Comparison of ENCODE assay signal across 10 mouse cellular contexts in the genomic region with DNA sequence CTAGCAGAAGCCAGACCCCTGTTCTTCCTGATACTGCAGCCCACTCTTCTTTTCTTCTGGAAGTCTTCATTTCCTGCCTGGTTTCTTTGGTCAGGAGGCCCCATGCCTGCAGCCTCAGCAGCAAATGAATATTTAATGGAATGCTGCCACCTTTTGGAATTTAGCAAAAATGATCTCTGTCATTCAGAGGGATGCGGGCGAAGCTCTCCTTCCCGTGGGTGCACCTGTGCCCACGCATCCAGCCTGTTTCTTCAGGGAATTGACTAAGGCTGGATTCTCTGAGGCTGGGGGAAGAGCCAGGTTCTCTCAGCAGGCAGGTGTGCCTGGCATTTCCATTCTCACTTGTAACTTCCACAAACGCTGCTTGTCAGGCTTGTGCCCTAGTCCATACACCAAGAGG.
DNase-seq lines count a peak whose midpoint lies in the region; ATAC-seq and TF ChIP-seq lines count a peak whose summit lies in the region.
"Had no signal": no experiment of that assay in that cellular context is flagged by ENCODE, and none has a peak within 500 bp of the region (broad histone marks: within the 10 kb centered on the region; RNA-seq: fewer than 3 reads in every experiment).

No protein-coding gene starts in this region.

- H3K4me1 ChIP-seq in cortical plate, adult 2 months (ENCODE audit: control insufficient read depth, insufficient read depth, low read length), result peaks cover 4% of the 10 kb centered on the region; the same call in 1 of the 2 replicates
- no peaks in the 10 kb centered on the region for H3K4me1 ChIP-seq in kidney, embryonic 14.5 days (ENCODE audit: control insufficient read depth, insufficient read depth, low read length)

- TF ChIP-seq POLR2A in cortical plate, adult 2 months (IDR thresholded peaks at IDR 0.05; ENCODE audit: extremely low read depth, insufficient read depth, low read length), result no peak

- H3K36me3 ChIP-seq in kidney, embryonic 14.5 days (ENCODE audit: control insufficient read depth, insufficient read depth, low read length), result no peaks in the 10 kb centered on the region
- H3K36me3 ChIP-seq: neural tube, embryonic 12.5 days had no signal

- H3K27ac ChIP-seq in cortical plate, adult 2 months (ENCODE audit: insufficient read depth, low read length), result no peak overlapping the region
- no peak overlapping the region for H3K27ac ChIP-seq in kidney, embryonic 14.5 days (ENCODE audit: low read depth, low read length)
- H3K27ac ChIP-seq: neural tube, embryonic 12.5 days had no signal

- H3K4me3 ChIP-seq in cortical plate, adult 2 months (ENCODE audit: insufficient read depth, low read length), result no peak overlapping the region
- no peak overlapping the region for H3K4me3 ChIP-seq in kidney, embryonic 14.5 days (ENCODE audit: low read length)
- H3K4me3 ChIP-seq: neural tube, embryonic 12.5 days had no signal

- 0 out of 2 replicates have a peak, but pooled peaks have one; percentile 16 for ATAC-seq in kidney, embryonic 14.5 days (ENCODE audit: low FRiP score, low TSS enrichment)
- ATAC-seq in activated CD4-positive, CD25-positive, alpha-beta regulatory T cell, adult 4 months, result no peak

- 57% methylated on average over 5 of the region's 5 CpGs for WGBS in kidney, embryonic 14.5 days

- H3K9me3 ChIP-seq in kidney, embryonic 14.5 days (ENCODE audit: control insufficient read depth, low read length), result no peaks in the 10 kb centered on the region
- H3K9me3 ChIP-seq: neural tube, embryonic 12.5 days had no signal

- H3K27me3 ChIP-seq in kidney, embryonic 14.5 days (ENCODE audit: control insufficient read depth, insufficient read depth, low read length), result no peaks in the 10 kb centered on the region
- H3K27me3 ChIP-seq: neural tube, embryonic 12.5 days had no signal

- peak; percentile 39 for DNase-seq in kidney, adult 11 months
- no peak for DNase-seq in kidney, postnatal 10 days
- peak; percentile 53 for DNase-seq in retina, embryonic 14.5 days (ENCODE audit: low spot score)
- no peak for DNase-seq in thymus, postnatal 36 days
- no peak for DNase-seq in urinary bladder, postnatal 14 days (ENCODE audit: low spot score)
- DNase-seq: lung, postnatal 14 days had no signal

- TF ChIP-seq CTCF in cortical plate, adult 2 months (IDR thresholded peaks at IDR 0.05; ENCODE audit: extremely low read depth, insufficient read depth, low read length), result peak; percentile 47

- no peak overlapping the region; the same call in 1 of the 2 replicates for H3K4me2 ChIP-seq in kidney, embryonic 14.5 days (replicated peaks; ENCODE audit: low read depth, low read length)
- H3K4me2 ChIP-seq: neural tube, embryonic 12.5 days had no signal

- no peak overlapping the region for H3K9ac ChIP-seq in kidney, embryonic 14.5 days (ENCODE audit: low read depth, low read length)
- H3K9ac ChIP-seq: neural tube, embryonic 12.5 days had no signal

Comparison
In these comparisons a context has a peak if more than half of its experiments do, and no peak if none do; other contexts are left out.
1. DNase-seq: peak in kidney, adult 11 months (single experiment) and retina, embryonic 14.5 days (single experiment); none in kidney, postnatal 10 days (single experiment), thymus, postnatal 36 days (0 of 2) and urinary bladder, postnatal 14 days (single experiment).